Mouse (Mus musculus): ENCODE data around the gene Zfp622. TPM values are rescaled to one million over a fixed set of nuclear protein-coding genes. Genes with fewer than 3 reads are reported as not detected.

Gene Zfp622
- polyA plus RNA-seq (2012; ENCODE audit: insufficient read depth, insufficient read length, missing spikeins), result 65.2 and 74.4 TPM in 2 replicates

DNA sequence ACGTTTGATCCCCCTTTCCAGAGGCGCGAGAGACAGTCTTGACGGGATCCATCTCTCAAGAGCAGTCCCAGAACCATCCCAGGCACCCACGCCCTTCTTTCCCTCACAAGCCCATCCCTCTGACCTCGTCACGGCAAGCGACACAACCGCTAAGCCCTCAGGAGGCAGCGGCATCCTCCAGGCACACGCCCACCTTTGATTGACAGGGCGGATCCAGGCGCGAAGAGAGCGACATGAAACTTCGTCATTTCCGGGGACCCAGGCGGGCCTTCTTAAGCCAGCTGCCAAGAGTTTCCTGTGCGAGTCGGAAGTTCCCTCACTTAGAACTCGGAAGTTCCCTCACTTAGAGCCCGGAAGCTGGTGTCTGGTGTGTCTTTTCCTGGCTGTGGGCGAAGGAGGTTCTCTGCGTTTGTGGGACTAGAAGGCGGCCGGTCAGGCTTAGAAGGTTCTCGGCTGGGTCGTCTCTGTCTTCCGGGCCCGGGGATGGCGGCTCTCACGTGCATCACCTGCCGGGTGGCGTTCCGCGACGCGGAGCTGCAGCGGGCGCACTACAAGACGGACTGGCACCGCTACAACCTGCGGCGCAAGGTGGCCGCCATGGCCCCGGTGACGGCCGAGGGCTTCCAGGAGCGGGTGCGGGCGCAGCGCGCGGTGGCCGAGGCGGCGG is at the start of gene Zfp622:
Zfp622 (plus strand) TSS at position 300 of the 667 bp plus-strand sequence.
- H3K4me1 ChIP-seq (ENCODE audit: control insufficient read depth, insufficient read depth, low read length), result peaks cover 11% of the 10 kb centered on the region
- TF ChIP-seq POLR2A (IDR thresholded peaks at IDR 0.05; ENCODE audit: borderline replicate concordance, low read depth, low read length) (no peak), CTCF (IDR thresholded peaks at IDR 0.05; ENCODE audit: low read depth, low read length) (no peak)
- H3K27ac ChIP-seq (ENCODE audit: insufficient read depth, low read depth, low read length), result peak within 1 kb of the TSS; percentile 84
- peak within 1 kb of the TSS; percentile 89 for H3K4me3 ChIP-seq (ENCODE audit: insufficient read depth, low read length)

- Histone ChIP-seq H3K4me1 (ENCODE audit: control insufficient read depth, insufficient read depth, low read length) (peaks cover 23% of the 10 kb centered on the region), H3K4me3 (ENCODE audit: insufficient read depth, low read length) (no peak overlapping the region), H3K27ac (ENCODE audit: insufficient read depth, low read depth, low read length) (no peak overlapping the region)
- no peak for TF ChIP-seq POLR2A (IDR thresholded peaks at IDR 0.05; ENCODE audit: borderline replicate concordance, low read depth, low read length)
- no peak for TF ChIP-seq CTCF (IDR thresholded peaks at IDR 0.05; ENCODE audit: low read depth, low read length)
Measured at GRCm38 (mm10) chr15:25934411-25934810, 49.8 kb upstream of the Zfp622 start.

DNA sequence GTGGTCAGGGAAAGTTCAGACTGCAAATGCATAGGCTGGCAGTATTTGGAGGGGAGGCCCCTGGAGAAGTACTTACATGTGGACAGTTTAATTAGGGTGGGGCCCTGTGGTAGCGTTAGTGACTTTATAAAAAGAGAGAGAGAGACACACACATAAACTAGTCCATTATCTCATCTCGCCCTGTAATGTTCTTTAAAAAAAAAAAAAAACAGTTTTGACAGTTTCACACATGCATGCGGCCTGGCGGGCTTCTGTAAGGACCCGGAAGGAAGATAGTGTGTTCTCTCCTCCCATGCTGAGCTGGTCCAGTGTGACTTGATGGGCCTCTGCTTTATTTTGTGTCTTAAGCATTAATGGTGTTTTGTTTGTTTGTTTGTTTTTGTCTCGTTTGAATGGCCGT is 45.7 kb upstream of the Zfp622 start:
- H3K4me3 ChIP-seq (ENCODE audit: insufficient read depth, low read length), result no peak overlapping the region
- H3K4me1 ChIP-seq (ENCODE audit: control insufficient read depth, insufficient read depth, low read length), result peaks cover 18% of the 10 kb centered on the region
- no peak overlapping the region for H3K27ac ChIP-seq (ENCODE audit: insufficient read depth, low read depth, low read length)
- TF ChIP-seq POLR2A (IDR thresholded peaks at IDR 0.05; ENCODE audit: borderline replicate concordance, low read depth, low read length), result no peak
- no peak for TF ChIP-seq CTCF (IDR thresholded peaks at IDR 0.05; ENCODE audit: low read depth, low read length)

DNA sequence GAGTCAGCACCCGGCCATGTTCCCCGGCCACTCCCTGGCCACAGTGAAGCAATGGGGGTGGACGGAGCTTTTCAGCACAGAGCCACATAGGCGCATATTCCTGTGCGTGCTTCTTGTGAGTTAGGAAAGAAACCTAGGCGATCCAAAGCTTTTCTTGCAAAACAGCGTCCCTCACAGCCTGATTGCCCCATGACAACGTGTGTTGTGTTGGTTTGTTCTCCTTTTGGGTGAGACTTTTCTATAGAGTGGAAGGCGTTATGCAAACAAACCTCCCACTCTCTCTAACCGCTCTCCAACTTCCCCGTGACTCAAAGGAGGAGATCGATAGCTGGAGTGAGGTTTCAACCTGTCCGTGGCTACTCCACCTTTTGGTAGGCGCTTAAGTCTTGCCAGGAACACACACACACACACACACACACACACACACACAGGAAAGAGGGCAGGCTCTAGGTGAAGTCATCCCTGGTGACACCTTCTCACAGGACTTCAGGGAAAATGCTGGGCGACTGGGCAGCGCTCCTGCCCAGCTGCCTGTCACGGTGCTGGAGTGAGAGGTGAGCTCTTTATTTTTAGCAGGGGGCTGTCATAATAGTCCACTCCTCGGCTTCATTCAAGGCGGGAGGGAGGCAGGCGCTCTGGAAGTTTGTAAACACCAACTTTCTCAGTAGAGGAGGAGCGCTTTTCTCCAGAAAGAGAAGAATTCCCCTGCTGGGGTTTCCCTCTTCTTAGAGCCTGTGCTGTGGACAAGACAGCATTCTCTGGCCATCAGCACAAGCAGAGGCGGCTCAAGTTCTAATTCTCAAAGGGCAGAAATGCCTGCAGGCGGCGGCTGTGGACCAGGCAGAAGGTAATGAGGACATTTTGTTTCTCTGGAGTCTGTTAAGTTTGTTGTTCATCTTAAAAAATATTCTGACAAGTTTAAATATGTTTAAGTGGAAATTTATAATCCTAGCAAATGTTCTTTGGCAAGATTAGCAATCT is 43.5 kb upstream of the Zfp622 start:
- H3K4me3 ChIP-seq (ENCODE audit: insufficient read depth, low read length), result no peak overlapping the region
- H3K4me1 ChIP-seq (ENCODE audit: control insufficient read depth, insufficient read depth, low read length), result peaks cover 8% of the 10 kb centered on the region
- peak overlapping the region; percentile 58; the same call in 1 of the 2 replicates for H3K27ac ChIP-seq (ENCODE audit: insufficient read depth, low read depth, low read length)
- TF ChIP-seq CTCF (IDR thresholded peaks at IDR 0.05; ENCODE audit: low read depth, low read length) (no peak), POLR2A (IDR thresholded peaks at IDR 0.05; ENCODE audit: borderline replicate concordance, low read depth, low read length) (no peak)

DNA sequence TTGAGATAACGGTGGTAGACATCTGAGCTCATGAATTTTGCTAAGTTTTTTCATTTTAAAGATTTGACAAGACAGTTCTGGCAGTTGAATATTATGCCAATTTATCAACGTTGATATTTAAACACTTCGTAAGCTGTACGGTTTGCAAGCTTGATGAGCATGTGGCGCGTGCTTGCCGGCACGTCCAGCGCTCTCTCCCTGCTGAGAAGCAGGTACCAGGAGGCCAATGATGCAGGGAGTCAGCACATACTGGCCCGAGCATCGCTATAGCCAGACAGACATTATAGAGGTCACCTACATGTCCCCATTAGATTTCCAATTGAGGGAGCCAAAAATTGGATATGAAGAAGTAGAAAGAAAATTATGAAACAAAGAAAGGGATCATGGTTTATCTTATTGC is 42.7 kb upstream of the Zfp622 start:
- H3K27ac ChIP-seq (ENCODE audit: insufficient read depth, low read depth, low read length), result no peak overlapping the region
- TF ChIP-seq POLR2A (IDR thresholded peaks at IDR 0.05; ENCODE audit: borderline replicate concordance, low read depth, low read length) (no peak), CTCF (IDR thresholded peaks at IDR 0.05; ENCODE audit: low read depth, low read length) (no peak)
- H3K4me3 ChIP-seq (ENCODE audit: insufficient read depth, low read length), result no peak overlapping the region
- peaks cover 8% of the 10 kb centered on the region for H3K4me1 ChIP-seq (ENCODE audit: control insufficient read depth, insufficient read depth, low read length)

DNA sequence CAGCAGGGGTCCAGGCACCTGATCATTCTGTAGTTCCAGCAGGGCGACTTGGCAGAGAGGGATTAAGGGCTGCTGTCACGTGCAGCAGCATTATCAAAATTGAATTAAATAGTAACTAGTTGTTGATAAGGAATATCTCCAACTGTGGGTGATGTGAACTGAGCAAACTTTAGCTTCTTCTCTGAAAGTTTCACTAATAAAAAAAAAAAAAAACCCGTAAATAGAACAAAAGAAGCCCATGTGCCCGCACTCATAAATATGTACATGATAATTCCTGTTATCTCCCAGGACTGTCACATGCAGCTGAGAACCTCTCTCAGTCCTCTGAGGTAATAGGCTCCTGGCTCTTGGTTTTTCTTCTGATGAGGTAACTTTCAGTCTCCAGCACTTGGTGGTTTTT is 41.8 kb upstream of the Zfp622 start:
- Histone ChIP-seq H3K27ac (ENCODE audit: insufficient read depth, low read depth, low read length) (no peak overlapping the region), H3K4me3 (ENCODE audit: insufficient read depth, low read length) (no peak overlapping the region), H3K4me1 (ENCODE audit: control insufficient read depth, insufficient read depth, low read length) (peaks cover 8% of the 10 kb centered on the region)
- TF ChIP-seq CTCF (IDR thresholded peaks at IDR 0.05; ENCODE audit: low read depth, low read length) (no peak), POLR2A (IDR thresholded peaks at IDR 0.05; ENCODE audit: borderline replicate concordance, low read depth, low read length) (no peak)

GRCm38 (mm10) chr15:25943386-25944137 is 40.6 kb upstream of the Zfp622 start:
- no peak for TF ChIP-seq POLR2A (IDR thresholded peaks at IDR 0.05; ENCODE audit: borderline replicate concordance, low read depth, low read length)
- TF ChIP-seq CTCF (IDR thresholded peaks at IDR 0.05; ENCODE audit: low read depth, low read length), result no peak
- H3K4me3 ChIP-seq (ENCODE audit: insufficient read depth, low read length), result no peak overlapping the region
- H3K4me1 ChIP-seq (ENCODE audit: control insufficient read depth, insufficient read depth, low read length), result peaks cover 8% of the 10 kb centered on the region
- no peak overlapping the region for H3K27ac ChIP-seq (ENCODE audit: insufficient read depth, low read depth, low read length)

GRCm38 (mm10) chr15:25945224-25945623 is 38.9 kb upstream of the Zfp622 start:
- no peak overlapping the region for H3K27ac ChIP-seq (ENCODE audit: insufficient read depth, low read depth, low read length)
- TF ChIP-seq POLR2A (IDR thresholded peaks at IDR 0.05; ENCODE audit: borderline replicate concordance, low read depth, low read length) (no peak), CTCF (IDR thresholded peaks at IDR 0.05; ENCODE audit: low read depth, low read length) (no peak)
- no peak overlapping the region for H3K4me3 ChIP-seq (ENCODE audit: insufficient read depth, low read length)
- H3K4me1 ChIP-seq (ENCODE audit: control insufficient read depth, insufficient read depth, low read length), result peaks cover 6% of the 10 kb centered on the region

GRCm38 (mm10) chr15:25946482-25946881 is 37.7 kb upstream of the Zfp622 start:
- no peak overlapping the region for H3K27ac ChIP-seq (ENCODE audit: insufficient read depth, low read depth, low read length)
- H3K4me1 ChIP-seq (ENCODE audit: control insufficient read depth, insufficient read depth, low read length), result peaks cover 6% of the 10 kb centered on the region; the same call in 1 of the 2 replicates
- TF ChIP-seq POLR2A (IDR thresholded peaks at IDR 0.05; ENCODE audit: borderline replicate concordance, low read depth, low read length) (no peak), CTCF (IDR thresholded peaks at IDR 0.05; ENCODE audit: low read depth, low read length) (no peak)
- no peak overlapping the region for H3K4me3 ChIP-seq (ENCODE audit: insufficient read depth, low read length)
